Mouse (Mus musculus) heart, embryonic 15.5 days (tissue): ENCODE measurements around the gene Cfl1. TPM values are rescaled to one million over a fixed set of nuclear protein-coding genes. Genes with fewer than 3 reads are reported as not detected.

Experiments used
- ATAC-seq: fragments of 200-750 bp; cut with Nextera tagmentation; replicated peaks from 2 replicates; pipeline ENCODE4 v1.8.0; 2017; ENCODE audit warnings: low read depth, moderate TSS enrichment; ENCODE audit not compliant: insufficient number of reproducible peaks, insufficient read depth, low FRiP score
- H3K27ac ChIP-seq: fragments of 300-500 bp; sonication (generic); 2 replicates; pipeline ENCODE4 v1.5.1; 2015; ENCODE audit warnings: mild to moderate bottlenecking, inconsistent platforms
- H3K27me3 ChIP-seq: fragments of 300-500 bp; sonication (generic); 2 replicates; pipeline ENCODE4 v1.6.1; 2015; ENCODE audit warnings: inconsistent platforms
- H3K36me3 ChIP-seq: fragments of 300-500 bp; sonication (generic); 2 replicates; pipeline ENCODE4 v1.6.1; 2015; ENCODE audit warnings: mild to moderate bottlenecking, inconsistent platforms
- H3K4me1 ChIP-seq: fragments of 300-500 bp; sonication (generic); replicated peaks from 2 replicates; pipeline ENCODE4 v1.6.1; 2015; ENCODE audit warnings: inconsistent platforms
- H3K4me2 ChIP-seq: fragments of 300-500 bp; sonication (generic); 2 replicates; pipeline ENCODE4 v1.6.1; 2015; ENCODE audit warnings: inconsistent platforms, mild to moderate bottlenecking, moderate library complexity
- H3K4me3 ChIP-seq: fragments of 300-500 bp; sonication (generic); 2 replicates; pipeline ENCODE4 v1.5.1; 2015; ENCODE audit warnings: mild to moderate bottlenecking, inconsistent platforms
- H3K9ac ChIP-seq: fragments of 300-500 bp; sonication (generic); 2 replicates; pipeline ENCODE4 v1.6.1; 2015; ENCODE audit warnings: mild to moderate bottlenecking, inconsistent platforms
- H3K9me3 ChIP-seq: fragments of 300-500 bp; sonication (generic); replicated peaks from 2 replicates; pipeline ENCODE4 v1.6.1; 2016; ENCODE audit warnings: inconsistent platforms
- WGBS: fragments of 180-500 bp; shearing (Covaris S2); methylation state at CpG from one replicate; pipeline ENCODE4 v1.1.7; 2015; ENCODE audit warnings: mixed read lengths; 5-methylcytosine and 5-hydroxymethylcytosine counted together
- polyA plus RNA-seq: library from polyadenylated mRNA; unstranded; fragments of >200 nt; fragmentation: Nextera tagmentation; extraction: Ambion mirVana; gene quantifications from 2 replicates; pipeline ENCODE4 v1.2.1, GENCODE M21; 2015

Cfl1 gene
- polyA plus RNA-seq = 1,578 and 1,766 TPM in 2 replicates

- H3K36me3 ChIP-seq = peaks cover 36% of the 10 kb centered on the region
- peak within 1 kb of the TSS; percentile 97 for H3K9ac ChIP-seq
- H3K4me2 ChIP-seq = peak within 1 kb of the TSS; percentile 86
- H3K27ac ChIP-seq = peak within 1 kb of the TSS; percentile 100
- no peaks in the 10 kb centered on the region for H3K27me3 ChIP-seq
- under 1% methylated on average over 61 of the region's 62 CpGs for WGBS
- peak; percentile 64 for ATAC-seq
- H3K4me1 ChIP-seq = peaks cover 48% of the 10 kb centered on the region
- peak within 1 kb of the TSS; percentile 96 for H3K4me3 ChIP-seq
- no peaks in the 10 kb centered on the region for H3K9me3 ChIP-seq
Measured at GRCm38 (mm10) chr19:5490313-5490897, at the start of gene Cfl1. Cfl1 (plus strand) TSS chr19:5490455.

GRCm38 (mm10) chr19:5444371-5444908 lies 45.8 kb upstream of the Cfl1 start:
- no peak for ATAC-seq
- Histone ChIP-seq H3K36me3 (no peaks in the 10 kb centered on the region), H3K4me1 (peaks cover 20% of the 10 kb centered on the region), H3K27ac (no peak overlapping the region), H3K27me3 (peaks cover 41% of the 10 kb centered on the region), H3K4me3 (no peak overlapping the region), H3K4me2 (no peak overlapping the region), H3K9me3 (no peaks in the 10 kb centered on the region), H3K9ac (no peak overlapping the region)
- 61% methylated on average over 9 of the region's 9 CpGs for WGBS

DNA sequence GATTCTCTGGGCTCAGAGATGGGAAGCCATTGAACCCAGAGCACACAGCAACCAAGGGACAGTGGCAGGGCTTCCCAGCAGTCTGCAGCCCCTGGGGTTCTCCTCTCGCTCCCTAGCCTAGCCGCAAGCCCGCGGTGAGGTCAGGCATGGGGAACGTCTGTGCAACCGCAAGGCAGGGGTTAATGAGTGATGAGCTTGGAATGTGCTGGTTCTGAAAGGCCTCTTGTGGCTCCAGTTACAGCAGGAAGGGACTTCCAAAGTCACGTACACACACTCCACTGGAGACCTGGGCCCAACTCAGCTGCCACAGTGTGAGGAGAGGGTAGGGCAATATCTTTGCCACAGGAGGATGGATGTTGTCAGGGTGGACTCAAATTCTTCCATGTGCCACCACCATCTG lies 45.3 kb upstream of the Cfl1 start:
- Histone ChIP-seq H3K4me2 (no peak overlapping the region), H3K36me3 (no peaks in the 10 kb centered on the region), H3K27ac (no peak overlapping the region), H3K27me3 (peaks cover 46% of the 10 kb centered on the region), H3K4me3 (no peak overlapping the region), H3K9ac (no peak overlapping the region), H3K4me1 (peaks cover 20% of the 10 kb centered on the region), H3K9me3 (no peaks in the 10 kb centered on the region)
- ATAC-seq = no peak
- 15% methylated on average over 7 of the region's 7 CpGs for WGBS

DNA sequence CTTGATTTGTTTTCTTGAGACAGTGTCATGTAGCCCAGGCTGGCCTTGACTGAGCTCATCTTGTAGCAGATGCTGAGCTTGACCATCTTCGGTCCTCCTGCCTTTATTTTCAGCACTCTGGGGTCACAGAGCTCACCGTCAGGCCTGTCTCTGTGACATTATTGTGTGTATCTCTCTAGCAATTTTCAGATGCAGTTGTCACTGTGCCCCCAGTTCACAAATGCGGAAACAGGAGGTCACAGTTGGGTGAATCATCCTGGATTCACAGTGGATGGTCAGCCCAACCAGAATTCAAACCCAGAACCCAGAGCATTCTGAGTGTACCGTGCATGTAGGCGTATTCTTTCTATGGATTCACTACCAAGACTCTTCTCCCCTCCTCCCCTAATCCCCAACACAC lies 44.5 kb upstream of the Cfl1 start:
- Histone ChIP-seq H3K27me3 (peaks cover 54% of the 10 kb centered on the region), H3K4me2 (no peak overlapping the region), H3K9ac (no peak overlapping the region), H3K9me3 (no peaks in the 10 kb centered on the region), H3K36me3 (no peaks in the 10 kb centered on the region), H3K27ac (no peak overlapping the region), H3K4me1 (peaks cover 20% of the 10 kb centered on the region), H3K4me3 (no peak overlapping the region)
- WGBS = 83% methylated on average over 5 of the region's 5 CpGs
- no peak for ATAC-seq

DNA sequence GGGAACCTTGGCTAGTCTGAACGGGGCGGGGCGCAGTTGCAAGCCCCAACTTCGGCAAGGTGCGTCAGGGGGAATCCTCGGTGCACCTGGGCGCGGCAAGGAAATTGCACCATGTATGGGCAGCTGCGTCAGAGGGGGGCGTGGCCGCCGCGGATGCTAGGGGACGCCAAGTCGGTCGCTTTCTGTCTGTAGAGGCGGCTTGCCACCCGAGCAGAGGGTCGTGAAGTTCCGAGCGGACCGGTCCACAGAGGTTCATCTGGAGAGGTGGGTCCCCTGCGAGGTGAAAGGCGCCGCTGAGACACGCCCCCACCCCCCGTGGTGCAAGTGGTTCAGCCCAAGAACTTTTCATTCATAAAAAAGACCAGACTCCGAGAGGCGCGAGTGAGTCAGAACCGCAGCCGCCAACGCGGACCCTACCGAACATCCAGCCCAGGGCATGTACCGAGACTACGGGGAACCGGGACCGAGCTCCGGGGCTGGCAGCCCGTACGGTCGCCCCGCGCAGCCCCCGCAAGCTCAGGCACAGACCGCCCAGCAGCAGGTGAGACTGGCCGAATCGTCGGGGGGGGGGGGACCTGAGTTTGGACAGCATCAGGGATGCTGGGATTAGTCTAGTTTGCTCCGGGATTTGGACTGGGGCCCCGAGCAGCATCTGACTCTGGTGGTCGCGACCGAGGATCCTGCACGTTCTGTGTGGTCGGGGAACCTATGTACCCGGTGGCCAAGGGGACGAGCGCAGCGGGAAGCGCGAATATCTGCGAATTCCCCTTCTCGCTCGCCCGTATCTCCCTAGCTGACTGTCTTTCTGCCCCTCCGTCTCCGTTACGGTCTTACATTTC lies 42.5 kb upstream of the Cfl1 start, which contains the start of gene Fosl1:
Gene Fosl1, plus strand, starts transcription at position 33 of the 839 bp plus-strand sequence.
- peaks cover 20% of the 10 kb centered on the region for H3K4me1 ChIP-seq
- ATAC-seq = peak; percentile 70
- H3K9ac ChIP-seq = peak within 1 kb of the TSS; percentile 42
- no peaks in the 10 kb centered on the region for H3K36me3 ChIP-seq
- peak within 1 kb of the TSS; percentile 60 for H3K4me3 ChIP-seq
- WGBS = under 1% methylated on average over 70 of the region's 70 CpGs
- H3K4me2 ChIP-seq = peak within 1 kb of the TSS; percentile 95
- H3K27ac ChIP-seq = no peak within 1 kb of the TSS
- peaks cover 54% of the 10 kb centered on the region for H3K27me3 ChIP-seq
- no peaks in the 10 kb centered on the region for H3K9me3 ChIP-seq

DNA sequence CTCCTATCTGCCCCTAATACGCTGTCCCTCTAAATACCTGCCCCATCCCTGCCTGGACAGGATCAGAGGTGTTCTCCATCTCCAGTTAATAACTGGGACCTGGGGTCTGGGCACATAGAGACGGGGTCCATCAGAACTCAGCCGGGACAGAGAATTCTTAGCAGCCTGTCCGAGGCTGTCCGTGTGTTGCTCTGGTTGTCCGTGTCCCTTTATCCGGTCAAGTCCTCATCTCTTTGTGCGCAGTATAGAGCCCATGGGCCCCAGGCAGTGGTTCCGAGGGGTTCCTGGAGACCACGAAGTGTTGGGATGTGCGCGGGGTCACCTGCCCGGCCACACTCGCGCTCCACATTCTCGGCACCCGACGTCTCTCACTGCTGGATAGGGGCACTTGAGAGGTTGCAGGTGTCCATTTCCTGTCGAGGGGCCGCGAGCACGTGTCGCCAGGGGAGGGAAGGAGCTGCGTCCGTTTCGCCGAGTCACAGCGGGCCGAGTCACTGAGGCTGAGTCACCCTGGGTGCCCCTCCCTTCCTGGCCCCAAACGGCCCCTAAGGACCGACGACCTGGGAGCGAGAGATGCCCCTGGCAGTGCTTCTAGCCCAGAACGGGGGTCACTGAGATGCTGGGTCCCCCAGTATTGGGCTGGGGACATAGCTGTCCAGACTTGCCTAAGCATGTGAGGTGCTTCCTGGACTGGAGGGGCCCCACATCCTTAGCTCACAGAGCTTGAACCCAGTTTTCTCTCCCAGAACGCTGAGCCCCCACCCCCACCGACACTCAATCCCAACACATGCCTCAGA lies 41.7 kb upstream of the Cfl1 start:
- 7% methylated on average over 36 of the region's 36 CpGs for whole genome bisulfite sequencing
- H3K27me3 ChIP-seq = peaks cover 54% of the 10 kb centered on the region
- no peak for ATAC-seq
- H3K27ac ChIP-seq = no peak overlapping the region
- peak overlapping the region; percentile 42; the same call in 1 of the 2 replicates for H3K9ac ChIP-seq
- H3K4me3 ChIP-seq = peak overlapping the region; percentile 60
- no peaks in the 10 kb centered on the region for H3K36me3 ChIP-seq
- H3K4me1 ChIP-seq = peaks cover 20% of the 10 kb centered on the region
- peak overlapping the region; percentile 95 for H3K4me2 ChIP-seq
- no peaks in the 10 kb centered on the region for H3K9me3 ChIP-seq

GRCm38 (mm10) chr19:5449673-5450072 lies 40.6 kb upstream of the Cfl1 start:
- H3K9ac ChIP-seq = no peak overlapping the region

GRCm38 (mm10) chr19:5451766-5452165 lies 38.5 kb upstream of the Cfl1 start:
- no peaks in the 10 kb centered on the region for H3K9me3 ChIP-seq
- no peaks in the 10 kb centered on the region for H3K36me3 ChIP-seq
- no peak for ATAC-seq

More at GRCm38 (mm10) chr19:5449673-5450072, 40.6 kb upstream of the Cfl1 start:
- H3K9me3 ChIP-seq = no peaks in the 10 kb centered on the region
- peaks cover 23% of the 10 kb centered on the region for H3K4me1 ChIP-seq
- H3K4me3 ChIP-seq = no peak overlapping the region
- H3K27ac ChIP-seq = no peak overlapping the region
- H3K27me3 ChIP-seq = peaks cover 53% of the 10 kb centered on the region
- 65% methylated on average over 3 of the region's 3 CpGs for WGBS
- no peaks in the 10 kb centered on the region for H3K36me3 ChIP-seq
- ATAC-seq = no peak
- H3K4me2 ChIP-seq = no peak overlapping the region

GRCm38 (mm10) chr19:5455037-5455436 lies 35.2 kb upstream of the Cfl1 start:
- no peaks in the 10 kb centered on the region for H3K9me3 ChIP-seq
- peaks cover 6% of the 10 kb centered on the region; the same call in 1 of the 2 replicates for H3K27me3 ChIP-seq
- peak overlapping the region; percentile 80; the same call in 1 of the 2 replicates for H3K9ac ChIP-seq
- H3K36me3 ChIP-seq = no peaks in the 10 kb centered on the region
- H3K27ac ChIP-seq = peak overlapping the region; percentile 88; the same call in 1 of the 2 replicates
- peak overlapping the region; percentile 94 for H3K4me2 ChIP-seq
- peak overlapping the region; percentile 64 for H3K4me3 ChIP-seq
- peaks cover 34% of the 10 kb centered on the region for H3K4me1 ChIP-seq
- no peak for ATAC-seq
- WGBS = 80% methylated on average over 11 of the region's 12 CpGs

More at GRCm38 (mm10) chr19:5451766-5452165, 38.5 kb upstream of the Cfl1 start:
- Histone ChIP-seq H3K27me3 (peaks cover 38% of the 10 kb centered on the region), H3K9ac (no peak overlapping the region), H3K4me3 (no peak overlapping the region), H3K4me2 (no peak overlapping the region), H3K4me1 (peaks cover 39% of the 10 kb centered on the region), H3K27ac (no peak overlapping the region)
- WGBS = 75% methylated on average over 6 of the region's 6 CpGs

DNA sequence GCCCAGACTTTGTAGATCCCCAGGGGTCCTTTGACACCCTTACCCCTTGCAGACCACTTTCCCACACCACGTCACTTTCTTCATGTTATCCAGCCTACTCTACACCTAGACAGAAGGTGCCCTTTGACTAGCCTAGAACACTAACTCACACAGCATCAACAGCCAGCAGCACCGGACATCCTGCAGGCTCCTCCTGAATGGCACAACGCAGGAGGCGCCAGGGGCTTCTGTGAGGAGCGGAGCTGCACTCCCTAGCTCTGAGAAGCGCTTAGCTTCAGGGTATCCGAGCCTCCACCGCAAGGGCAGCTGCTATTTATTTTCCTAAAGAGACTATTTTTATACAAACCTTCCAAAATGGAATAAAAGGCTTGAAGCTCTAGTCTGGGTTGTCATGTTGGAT lies 34.7 kb upstream of the Cfl1 start:
- 62% methylated on average over 8 of the region's 8 CpGs for WGBS
- H3K4me1 ChIP-seq = peaks cover 36% of the 10 kb centered on the region
- peaks cover 1% of the 10 kb centered on the region; the same call in 1 of the 2 replicates for H3K27me3 ChIP-seq
- peak overlapping the region; percentile 88 for H3K27ac ChIP-seq
- peak overlapping the region; percentile 94 for H3K4me2 ChIP-seq
- no peaks in the 10 kb centered on the region for H3K36me3 ChIP-seq
- no peak for ATAC-seq
- H3K4me3 ChIP-seq = peak overlapping the region; percentile 64
- peak overlapping the region; percentile 80; the same call in 1 of the 2 replicates for H3K9ac ChIP-seq
- H3K9me3 ChIP-seq = no peaks in the 10 kb centered on the region
